15 mouse cellular contexts compared by ENCODE assay signal in the genomic region with DNA sequence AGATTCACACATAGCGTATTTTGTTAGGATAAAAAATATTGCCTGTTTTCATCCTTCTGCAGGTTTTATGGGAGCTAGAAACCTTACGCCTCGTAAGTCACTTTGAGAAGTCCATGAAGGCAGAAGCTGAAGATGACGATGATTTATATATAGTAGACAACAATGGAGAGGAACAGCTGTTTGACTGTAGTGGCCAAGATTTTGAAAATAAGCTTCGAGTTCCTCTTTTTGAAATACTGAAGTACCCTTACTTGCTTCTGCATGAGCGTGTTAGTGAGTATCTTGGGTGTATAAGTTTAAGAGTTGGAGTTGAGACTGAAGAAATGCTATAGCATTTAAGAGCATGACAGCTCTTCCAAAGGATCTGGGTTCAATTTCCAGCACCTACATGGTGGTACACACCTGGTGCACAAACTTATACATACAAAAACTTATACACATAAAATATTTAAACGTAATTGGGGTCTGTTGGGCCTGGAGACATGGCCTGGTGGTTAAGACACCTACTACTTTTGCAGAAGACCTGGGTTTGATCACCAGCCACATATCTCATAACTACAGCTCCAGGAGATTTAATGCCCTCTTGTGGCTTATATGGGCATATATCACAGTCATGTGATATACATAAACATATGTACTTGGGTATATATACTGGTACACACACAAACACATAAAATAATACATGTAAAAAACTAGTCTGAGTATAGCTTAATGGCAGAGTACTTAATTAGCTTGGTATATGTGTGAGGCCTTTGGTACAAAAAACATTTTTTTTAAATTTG. TPM values are rescaled to one million over a fixed set of nuclear protein-coding genes. Genes with fewer than 3 reads are reported as not detected.
DNase-seq lines count a peak whose midpoint lies in the region; ATAC-seq and TF ChIP-seq lines count a peak whose summit lies in the region.
"Had no signal": no experiment of that assay in that cellular context is flagged by ENCODE, and none has a peak within 500 bp of the region (broad histone marks: within the 10 kb centered on the region; RNA-seq: fewer than 3 reads in every experiment).

No protein-coding gene starts in this region.

- no peak overlapping the region for H3K4me2 ChIP-seq in forebrain, postnatal 0 days (ENCODE audit: low read depth)
- H3K4me2 ChIP-seq in forebrain, embryonic 15.5 days (replicated peaks) = no peak overlapping the region
- H3K4me2 ChIP-seq in liver, postnatal 0 days (ENCODE audit: low read depth, low read length) = no peak overlapping the region
- no peak overlapping the region for H3K4me2 ChIP-seq in liver, embryonic 11.5 days

- DNase-seq in forebrain, postnatal 0 days = no peak
- DNase-seq in liver, postnatal 0 days = no peak
- DNase-seq in liver, embryonic 11.5 days (ENCODE audit: low spot score) = no peak
- peak; percentile 60 for DNase-seq in MEL (ENCODE audit: low read depth, low spot score)
- peak; percentile 58 for DNase-seq in naive thymus-derived CD4-positive, alpha-beta T cell, adult 2 months (ENCODE audit: low read depth)
- DNase-seq in cerebellum, adult 18-20 months = no peak
- DNase-seq in thymus, postnatal 10 days (ENCODE audit: low spot score in 2 of 2) = no peak
- DNase-seq: B cell, adult 2 months; cerebellum, adult 8-10 months; kidney, postnatal 10 days; thymus, postnatal 36 days had no signal

- H3K4me1 ChIP-seq in forebrain, postnatal 0 days (ENCODE audit: insufficient read depth) = no peaks in the 10 kb centered on the region
- H3K4me1 ChIP-seq in forebrain, embryonic 15.5 days = peaks cover 13% of the 10 kb centered on the region
- peaks cover 12% of the 10 kb centered on the region for H3K4me1 ChIP-seq in liver, postnatal 0 days (ENCODE audit: insufficient read depth)
- peaks cover 4% of the 10 kb centered on the region; the same call in 1 of the 2 replicates for H3K4me1 ChIP-seq in liver, embryonic 11.5 days (replicated peaks; ENCODE audit: control insufficient read depth, insufficient read depth, low read length)
- H3K4me1 ChIP-seq in MEL (ENCODE audit: control insufficient read depth in 1 of 2, insufficient read depth in 2 of 2, low read length in 2 of 2) = peaks cover 4 to 6% of the 10 kb centered on the region in 2 experiments; a peak in 2 of 4 replicates

- peak; percentile 12 for TF ChIP-seq RAD21 in MEL (IDR thresholded peaks at IDR 0.05; ENCODE audit: low read depth, low read length)

- H3K79me2 ChIP-seq in MEL (ENCODE audit: control insufficient read depth, insufficient read depth, low read length, poor library complexity) = peaks cover 10% of the 10 kb centered on the region

- no peaks in the 10 kb centered on the region for H3K27me3 ChIP-seq in forebrain, postnatal 0 days (ENCODE audit: insufficient read depth, low read length)
- no peaks in the 10 kb centered on the region for H3K27me3 ChIP-seq in forebrain, embryonic 15.5 days
- no peaks in the 10 kb centered on the region for H3K27me3 ChIP-seq in liver, postnatal 0 days (ENCODE audit: insufficient read depth, low read length)
- no peaks in the 10 kb centered on the region for H3K27me3 ChIP-seq in liver, embryonic 11.5 days (replicated peaks; ENCODE audit: control insufficient read depth, insufficient read depth, low read length)
- no peaks in the 10 kb centered on the region for H3K27me3 ChIP-seq in MEL (ENCODE audit: control insufficient read depth in 1 of 2, insufficient read depth in 2 of 2, low read length in 2 of 2)

- no peak overlapping the region for H3K4me3 ChIP-seq in forebrain, postnatal 0 days (ENCODE audit: low read depth, low read length)
- H3K4me3 ChIP-seq in forebrain, embryonic 15.5 days = no peak overlapping the region
- H3K4me3 ChIP-seq in liver, postnatal 0 days (ENCODE audit: low read depth, low read length) = no peak overlapping the region
- H3K4me3 ChIP-seq in liver, embryonic 11.5 days (ENCODE audit: low read depth, low read length) = no peak overlapping the region
- no peak overlapping the region for H3K4me3 ChIP-seq in MEL (ENCODE audit: control insufficient read depth in 1 of 2, insufficient read depth in 1 of 2, low read depth in 2 of 2, low read length in 2 of 2)
- H3K4me3 ChIP-seq: limb, embryonic 10.5 days; myocyte had no signal

- no peak for TF ChIP-seq EP300 in liver, postnatal 0 days (IDR thresholded peaks at IDR 0.05; ENCODE audit: low read depth)
- TF ChIP-seq EP300 in MEL (IDR thresholded peaks at IDR 0.05; ENCODE audit: low read depth in 1 of 2, low read length in 2 of 2) = no peak

- peaks cover 38% of the 10 kb centered on the region for H3K36me3 ChIP-seq in forebrain, postnatal 0 days (ENCODE audit: insufficient read depth)
- peaks cover 56% of the 10 kb centered on the region for H3K36me3 ChIP-seq in forebrain, embryonic 15.5 days
- H3K36me3 ChIP-seq in liver, postnatal 0 days (replicated peaks; ENCODE audit: insufficient read depth, low read length) = peaks cover 26% of the 10 kb centered on the region
- peaks cover 7% of the 10 kb centered on the region; the same call in 1 of the 2 replicates for H3K36me3 ChIP-seq in liver, embryonic 11.5 days (ENCODE audit: control insufficient read depth, insufficient read depth, low read length)
- peaks cover 6 to 10% of the 10 kb centered on the region in 2 experiments for H3K36me3 ChIP-seq in MEL (ENCODE audit: control insufficient read depth in 1 of 2, insufficient read depth in 2 of 2, low read length in 2 of 2)

- TF ChIP-seq POLR2A in MEL (IDR thresholded peaks at IDR 0.05; ENCODE audit: control insufficient read depth in 1 of 2, insufficient read depth in 1 of 2, low read depth in 1 of 2, low read length in 2 of 2, poor library complexity in 1 of 2) = no peak

- no peak for ATAC-seq in forebrain, postnatal 0 days
- no peak for ATAC-seq in forebrain, embryonic 15.5 days (replicated peaks)
- ATAC-seq in liver, postnatal 0 days = no peak
- no peak for ATAC-seq in liver, embryonic 11.5 days (replicated peaks; ENCODE audit: low FRiP score)
- ATAC-seq: hindbrain, embryonic 16.5 days had no signal

- H3K9me3 ChIP-seq in forebrain, postnatal 0 days (ENCODE audit: low read length) = no peaks in the 10 kb centered on the region
- no peaks in the 10 kb centered on the region for H3K9me3 ChIP-seq in forebrain, embryonic 15.5 days
- no peaks in the 10 kb centered on the region for H3K9me3 ChIP-seq in liver, postnatal 0 days (ENCODE audit: low read length)
- no peaks in the 10 kb centered on the region for H3K9me3 ChIP-seq in liver, embryonic 11.5 days (ENCODE audit: control insufficient read depth, low read length)
- H3K9me3 ChIP-seq in MEL (replicated peaks; ENCODE audit: insufficient read depth, low read length) = no peaks in the 10 kb centered on the region
- H3K9me3 ChIP-seq: limb, embryonic 10.5 days had no signal

- TF ChIP-seq CTCF in forebrain, postnatal 0 days (IDR thresholded peaks at IDR 0.05; ENCODE audit: low read depth) = peak; percentile 49
- TF ChIP-seq CTCF in liver, postnatal 0 days (IDR thresholded peaks at IDR 0.05; ENCODE audit: low read depth) = peak; percentile 38
- peak in 2 of 3 experiments; percentile 41 to 50; a peak in 4 of 6 replicates for TF ChIP-seq CTCF in MEL (IDR thresholded peaks at IDR 0.05 in 2 of 3, conservative IDR thresholded peaks at IDR 0.05 in 1 of 3; ENCODE audit: control insufficient read depth in 1 of 3, insufficient read depth in 1 of 3, low read depth in 2 of 3, low read length in 3 of 3, poor library complexity in 1 of 3, severe bottlenecking in 1 of 3)

- no peak overlapping the region for H3K9ac ChIP-seq in forebrain, postnatal 0 days
- no peak overlapping the region for H3K9ac ChIP-seq in forebrain, embryonic 15.5 days (replicated peaks)
- H3K9ac ChIP-seq in liver, postnatal 0 days (replicated peaks) = no peak overlapping the region
- H3K9ac ChIP-seq in liver, embryonic 11.5 days (ENCODE audit: low read depth, low read length) = no peak overlapping the region
- no peak overlapping the region for H3K9ac ChIP-seq in MEL (ENCODE audit: control insufficient read depth, low read depth, low read length, poor library complexity, severe bottlenecking)

- WGBS in forebrain, postnatal 0 days = 96% methylated on average over 7 of the region's 7 CpGs
- WGBS in forebrain, embryonic 15.5 days = 97% methylated on average over 7 of the region's 7 CpGs
- WGBS in liver, postnatal 0 days (ENCODE audit: insufficient replicate concordance) = 70% methylated on average over 7 of the region's 7 CpGs
- WGBS in liver, embryonic 11.5 days = 86% methylated on average over 7 of the region's 7 CpGs

- H3K27ac ChIP-seq in forebrain, postnatal 0 days (ENCODE audit: low read depth, low read length) = no peak overlapping the region
- H3K27ac ChIP-seq in forebrain, embryonic 15.5 days (replicated peaks) = no peak overlapping the region
- H3K27ac ChIP-seq in liver, postnatal 0 days (ENCODE audit: low read depth) = no peak overlapping the region
- no peak overlapping the region for H3K27ac ChIP-seq in liver, embryonic 11.5 days (ENCODE audit: low read depth, low read length)
- H3K27ac ChIP-seq in MEL (ENCODE audit: control insufficient read depth, low read depth, low read length) = no peak overlapping the region
- H3K27ac ChIP-seq: limb, embryonic 10.5 days had no signal

TF ChIP-seq in MEL, 35 proteins besides CTCF, POLR2A, EP300 and RAD21 (continues in another document):
- no peak for TF ChIP-seq GABPA (IDR thresholded peaks at IDR 0.05; ENCODE audit: low read depth, low read length)
- TF ChIP-seq TCF12 (IDR thresholded peaks at IDR 0.05; ENCODE audit: low read depth, low read length) = no peak
- no peak for TF ChIP-seq MXI1 (IDR thresholded peaks at IDR 0.05; ENCODE audit: low read depth, low read length)
- no peak for TF ChIP-seq USF2 (IDR thresholded peaks at IDR 0.05; ENCODE audit: borderline replicate concordance in 1 of 2, insufficient read depth in 1 of 2, low read depth in 1 of 2, low read length in 2 of 2)
- no peak for TF ChIP-seq E2F4 (IDR thresholded peaks at IDR 0.05; ENCODE audit: borderline replicate concordance, low read depth, low read length)
- no peak for TF ChIP-seq POLR2AphosphoS5 (IDR thresholded peaks at IDR 0.05; ENCODE audit: borderline replicate concordance, low read depth, low read length)
- TF ChIP-seq TAL1 (IDR thresholded peaks at IDR 0.05; ENCODE audit: low read length) = no peak
- TF ChIP-seq MAZ (IDR thresholded peaks at IDR 0.05; ENCODE audit: low read depth, low read length) = no peak
- TF ChIP-seq ZC3H11A (IDR thresholded peaks at IDR 0.05; ENCODE audit: low read depth, low read length) = no peak
- peak; percentile 63; the same call in 1 of the 2 replicates for TF ChIP-seq ETS1 (IDR thresholded peaks at IDR 0.05; ENCODE audit: low read depth, low read length)

RNA-seq across cellular contexts. Expression of gene Setx, which starts 6.3 kb away (rescaled TPM):
- total RNA-seq in forebrain, postnatal 0 days (2014; rRNA removed) = 59.9 and 64.8 TPM in 2 replicates
- 9.3 and 13.2 TPM in 2 replicates for polyA plus RNA-seq in forebrain, postnatal 0 days (2015; fragmentation: Nextera tagmentation; extraction: Ambion mirVana)
- 13.7 and 14.0 TPM in 2 replicates for polyA plus RNA-seq in forebrain, embryonic 15.5 days (2015; fragmentation: Nextera tagmentation; extraction: Ambion mirVana)
- polyA plus RNA-seq in liver, postnatal 0 days (2015; fragmentation: Nextera tagmentation; extraction: Ambion mirVana) = 2.6 and 3.3 TPM in 2 replicates
- 6.8 and 10.1 TPM in 2 replicates for polyA plus RNA-seq in liver, embryonic 11.5 days (2014; fragmentation: Nextera tagmentation; extraction: Ambion mirVana)
- total RNA-seq in MEL (2012; rRNA removed) = 22.5 and 24.2 TPM in 2 replicates
- 10 to 100 TPM; 13.1 to 23.8 TPM for polyA plus RNA-seq in MEL (2012; ENCODE audit: insufficient read depth in 1 of 2, insufficient read length in 2 of 2, low read depth in 1 of 2, low replicate concordance in 2 of 2, missing spikeins in 1 of 2)

Comparison
In these comparisons a context has a peak if more than half of its experiments do, and no peak if none do; other contexts are left out.
1. DNase-seq: peak in MEL (single experiment) and naive thymus-derived CD4-positive, alpha-beta T cell, adult 2 months (single experiment); none in forebrain, postnatal 0 days (single experiment), liver, postnatal 0 days (single experiment), liver, embryonic 11.5 days (single experiment), cerebellum, adult 18-20 months (0 of 2) and thymus, postnatal 10 days (0 of 2).
2. Peak in every context shown above with its lines, with median percentiles within 50 percentile points of each other: CTCF ChIP-seq.